Mouse (Mus musculus) lung, embryonic 14.5 days (tissue): ENCODE data around the gene Tdg. TPM values are rescaled to one million over a fixed set of nuclear protein-coding genes. Genes with fewer than 3 reads are reported as not detected.

Experiments
- ATAC-seq: fragments of 200-750 bp; cut with Nextera tagmentation; 2 replicates; pipeline ENCODE4 v1.8.0; 2017; ENCODE audit warnings: mild to moderate bottlenecking, moderate TSS enrichment, moderate library complexity; ENCODE audit not compliant: insufficient read depth
- DNase-seq: peaks from one replicate; pipeline ENCODE4 v3.0.0-alpha.2; 2015
- H3K27ac ChIP-seq: fragments of 300-500 bp; sonication (generic); 2 replicates; pipeline ENCODE4 v1.5.1; 2014; ENCODE audit warnings: low read depth, mild to moderate bottlenecking, moderate library complexity
- H3K27me3 ChIP-seq: fragments of 300-500 bp; sonication (generic); 2 replicates; pipeline ENCODE4 v1.6.1; 2014; ENCODE audit warnings: low read length, control low read depth; ENCODE audit not compliant: insufficient read depth
- H3K36me3 ChIP-seq: fragments of 300-500 bp; sonication (generic); 2 replicates; pipeline ENCODE4 v1.6.1; 2014; ENCODE audit warnings: control low read depth; ENCODE audit not compliant: insufficient read depth
- H3K4me1 ChIP-seq: fragments of 300-500 bp; sonication (generic); 2 replicates; pipeline ENCODE4 v1.6.1; 2014; ENCODE audit warnings: antibody characterized with exemption, control low read depth; ENCODE audit not compliant: insufficient read depth
- H3K4me2 ChIP-seq: fragments of 300-500 bp; sonication (generic); 2 replicates; pipeline ENCODE4 v1.6.1; 2014; ENCODE audit warnings: mild to moderate bottlenecking
- H3K4me3 ChIP-seq: fragments of 300-500 bp; sonication (generic); 2 replicates; pipeline ENCODE4 v1.5.1; 2014; ENCODE audit warnings: low read depth, low read length
- H3K9ac ChIP-seq: fragments of 300-500 bp; sonication (generic); 2 replicates; pipeline ENCODE4 v1.6.1; 2014
- H3K9me3 ChIP-seq: fragments of 300-500 bp; sonication (generic); 2 replicates; pipeline ENCODE4 v1.6.1; 2016; ENCODE audit warnings: low read depth, low read length, control low read depth
- CTCF ChIP-seq: IDR thresholded peaks from 2 replicates; pipeline ENCODE4 v1.5.1; 2016; ENCODE audit warnings: antibody characterized with exemption, low read depth
- WGBS: fragments of 180-500 bp; shearing (Covaris S2); extraction: QIAGEN DNeasy Blood & Tissue Kit; methylation state at CpG from one replicate; pipeline ENCODE4 v1.1.7; 2014; 5-methylcytosine and 5-hydroxymethylcytosine counted together
- polyA plus RNA-seq: library from polyadenylated mRNA; unstranded; fragments of >200 nt; fragmentation: Nextera tagmentation; extraction: Ambion mirVana; gene quantifications from 2 replicates; pipeline ENCODE4 v1.2.1, GENCODE M21; 2014

The Tdg gene
- polyA plus RNA-seq, 1 experiment from 2014 or later, result 174 TPM

GRCm38 (mm10) chr10:82698712-82699261 lies 69.2 kb downstream of the Tdg start:
- peak; percentile 97 for ATAC-seq
- Histone ChIP-seq H3K36me3 (0 out of 2 replicates have a peak, but pooled peaks cover 16% of the 10 kb centered on the region), H3K27me3 (no peaks in the 10 kb centered on the region), H3K4me1 (no peaks in the 10 kb centered on the region; the same call in 1 of the 2 replicates), H3K4me2 (peak overlapping the region; percentile 82), H3K9ac (peak overlapping the region; percentile 78), H3K4me3 (peak overlapping the region; percentile 95), H3K27ac (peak overlapping the region; percentile 80), H3K9me3 (no peaks in the 10 kb centered on the region)
- DNase-seq, result peak; percentile 91
- no peak for TF ChIP-seq CTCF
- WGBS, result under 1% methylated on average over 42 of the region's 42 CpGs

GRCm38 (mm10) chr10:82699296-82699941 lies 69.8 kb downstream of the Tdg start:
- WGBS, result under 1% methylated on average over 59 of the region's 59 CpGs
- Histone ChIP-seq H3K9ac (peak overlapping the region; percentile 78), H3K4me3 (peak overlapping the region; percentile 95), H3K27me3 (no peaks in the 10 kb centered on the region), H3K4me2 (peak overlapping the region; percentile 82), H3K4me1 (no peaks in the 10 kb centered on the region; the same call in 1 of the 2 replicates), H3K27ac (peak overlapping the region; percentile 65), H3K9me3 (no peaks in the 10 kb centered on the region), H3K36me3 (0 out of 2 replicates have a peak, but pooled peaks cover 16% of the 10 kb centered on the region)
- ATAC-seq (peak; percentile 78), DNase-seq (peak; percentile 69)
- no peak for TF ChIP-seq CTCF

Other genes with a start within 250 kb of the Tdg start
- not detected in 2 replicates for gene Gm1553, start 137.2 kb upstream of the Tdg start, polyA plus RNA-seq
- 34.6 and 35.6 TPM in 2 replicates for gene 1190007I07Rik, start 6.6 kb upstream of the Tdg start, polyA plus RNA-seq
- gene Glt8d2, start 60.8 kb downstream of the Tdg start, polyA plus RNA-seq, result 3.5 and 3.8 TPM in 2 replicates
- 31.6 and 34.4 TPM in 2 replicates for gene Hcfc2, start 66.3 kb downstream of the Tdg start, polyA plus RNA-seq
- 52.0 and 53.2 TPM in 2 replicates for gene Nfyb, start 134.3 kb downstream of the Tdg start, polyA plus RNA-seq
- 151 and 163 TPM in 2 replicates for gene Txnrd1, start 204.1 kb downstream of the Tdg start, polyA plus RNA-seq
- 0.43 and 0.50 TPM in 2 replicates for gene Eid3, start 236.8 kb downstream of the Tdg start, polyA plus RNA-seq